Mouse (Mus musculus): ENCODE measurements at regions not wholly inside any gene's neighbourhood (a gene's known extent, or its start where the extent isn't known, plus 50 kb on each side); places are given as distances from the start of the nearest gene placed in this dataset.

GRCm38 (mm10) chr17:45802439-45802838 lies 68.8 kb upstream of the 1600014C23Rik start:
- H3K4me2 ChIP-seq (ENCODE audit: low read depth, low read length): 0 out of 2 replicates have a peak overlapping the region, but pooled peaks have one; percentile 12
- peak; percentile 86 for ATAC-seq (replicated peaks; ENCODE audit: extremely low read depth, insufficient read depth, low FRiP score)
- WGBS: 28% methylated on average over 8 of the region's 8 CpGs

DNA sequence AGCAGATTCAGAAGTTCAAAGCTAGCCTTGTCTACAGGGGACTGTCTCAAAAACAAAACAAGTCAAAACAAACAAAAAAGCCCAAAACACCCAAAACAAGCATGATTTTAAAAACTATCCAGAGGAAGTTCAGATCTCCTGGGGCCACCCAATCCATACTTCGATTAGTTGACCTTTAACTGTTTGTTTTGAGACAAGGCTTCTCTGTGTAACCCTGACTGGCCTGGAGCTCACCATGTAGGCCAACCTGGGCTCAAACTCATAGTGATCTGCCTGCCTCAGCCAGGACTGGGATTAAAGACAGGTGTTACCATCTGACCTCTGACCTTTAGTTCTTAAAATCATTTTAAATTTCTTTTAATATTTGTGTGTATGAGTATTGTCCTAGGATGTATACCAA lies 66.1 kb upstream of the 1600014C23Rik start:
- H3K27me3 ChIP-seq (ENCODE audit: control insufficient read depth, insufficient read depth, low read length): peaks cover 39% of the 10 kb centered on the region
- no peak overlapping the region for H3K4me2 ChIP-seq (ENCODE audit: low read depth, low read length)
- H3K4me3 ChIP-seq (ENCODE audit: low read length): no peak overlapping the region
- WGBS: 93% methylated on average over 1 of the region's 1 CpGs
- peaks cover 22% of the 10 kb centered on the region for H3K4me1 ChIP-seq (ENCODE audit: control insufficient read depth, insufficient read depth, low read length)
- H3K36me3 ChIP-seq (ENCODE audit: control insufficient read depth, insufficient read depth): no peaks in the 10 kb centered on the region
- ATAC-seq (replicated peaks; ENCODE audit: extremely low read depth, insufficient read depth, low FRiP score): no peak
- peaks cover 10% of the 10 kb centered on the region for H3K9me3 ChIP-seq (replicated peaks; ENCODE audit: control insufficient read depth, low read length)
- H3K9ac ChIP-seq (ENCODE audit: low read length): no peak overlapping the region
- no peak overlapping the region for H3K27ac ChIP-seq (ENCODE audit: low read length)

More at GRCm38 (mm10) chr17:45802439-45802838, 68.8 kb upstream of the 1600014C23Rik start:
- no peaks in the 10 kb centered on the region for H3K36me3 ChIP-seq (ENCODE audit: control insufficient read depth, insufficient read depth)
- H3K27ac ChIP-seq (ENCODE audit: low read length): 0 out of 2 replicates have a peak overlapping the region, but pooled peaks have one; percentile 30
- H3K9ac ChIP-seq (ENCODE audit: low read length): no peak overlapping the region
- H3K4me1 ChIP-seq (ENCODE audit: control insufficient read depth, insufficient read depth, low read length): peaks cover 28% of the 10 kb centered on the region
- peaks cover 10% of the 10 kb centered on the region for H3K9me3 ChIP-seq (replicated peaks; ENCODE audit: control insufficient read depth, low read length)
- H3K27me3 ChIP-seq (ENCODE audit: control insufficient read depth, insufficient read depth, low read length): peaks cover 51% of the 10 kb centered on the region
- no peak overlapping the region for H3K4me3 ChIP-seq (ENCODE audit: low read length)

- no peak for ATAC-seq (replicated peaks; ENCODE audit: extremely low read depth, insufficient read depth, low FRiP score)
- H3K9ac ChIP-seq (ENCODE audit: low read length): no peak overlapping the region
- no peak overlapping the region for H3K27ac ChIP-seq (ENCODE audit: low read length)
- 53% methylated on average over 11 of the region's 11 CpGs for WGBS
- peaks cover 10% of the 10 kb centered on the region for H3K9me3 ChIP-seq (replicated peaks; ENCODE audit: control insufficient read depth, low read length)
- peaks cover 31% of the 10 kb centered on the region for H3K27me3 ChIP-seq (ENCODE audit: control insufficient read depth, insufficient read depth, low read length)
- H3K4me1 ChIP-seq (ENCODE audit: control insufficient read depth, insufficient read depth, low read length): peaks cover 21% of the 10 kb centered on the region
- H3K4me3 ChIP-seq (ENCODE audit: low read length): no peak overlapping the region
- H3K4me2 ChIP-seq (ENCODE audit: low read depth, low read length): no peak overlapping the region
- no peaks in the 10 kb centered on the region for H3K36me3 ChIP-seq (ENCODE audit: control insufficient read depth, insufficient read depth)
Measured at GRCm38 (mm10) chr17:45798996-45799395, 65.4 kb upstream of the 1600014C23Rik start.

- Histone ChIP-seq H3K4me1 (ENCODE audit: control insufficient read depth, insufficient read depth, low read length) (peaks cover 16% of the 10 kb centered on the region), H3K4me3 (ENCODE audit: low read length) (no peak overlapping the region), H3K27me3 (ENCODE audit: control insufficient read depth, insufficient read depth, low read length) (peaks cover 27% of the 10 kb centered on the region), H3K36me3 (ENCODE audit: control insufficient read depth, insufficient read depth) (no peaks in the 10 kb centered on the region), H3K9ac (ENCODE audit: low read length) (no peak overlapping the region), H3K4me2 (ENCODE audit: low read depth, low read length) (no peak overlapping the region), H3K27ac (ENCODE audit: low read length) (no peak overlapping the region), H3K9me3 (replicated peaks; ENCODE audit: control insufficient read depth, low read length) (peaks cover 10% of the 10 kb centered on the region)
- 53% methylated on average over 8 of the region's 8 CpGs for WGBS
- ATAC-seq (replicated peaks; ENCODE audit: extremely low read depth, insufficient read depth, low FRiP score): no peak
Measured at GRCm38 (mm10) chr17:45798456-45798855, 64.8 kb upstream of the 1600014C23Rik start.

DNA sequence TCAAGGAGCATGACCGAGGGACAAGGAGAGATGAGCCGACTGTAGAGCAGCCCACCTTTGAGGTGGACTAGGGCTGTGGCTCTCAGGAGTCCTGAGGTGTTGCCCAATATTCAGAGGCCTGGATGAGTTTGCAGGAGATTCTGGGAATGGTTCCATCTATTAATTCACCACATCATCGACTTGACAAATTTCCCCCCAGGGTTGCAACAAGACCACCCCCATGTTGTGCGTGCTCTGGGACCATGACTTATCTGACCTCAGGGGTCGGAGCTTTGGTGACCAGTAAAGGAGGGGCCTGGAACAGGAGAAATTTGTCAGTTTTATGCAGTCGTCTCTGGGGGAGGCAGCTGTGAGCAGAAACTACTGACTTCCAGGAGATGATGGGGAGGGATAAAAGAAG lies 63.5 kb upstream of the 1600014C23Rik start:
- Histone ChIP-seq H3K9ac (ENCODE audit: low read length) (no peak overlapping the region), H3K27ac (ENCODE audit: low read length) (no peak overlapping the region), H3K4me2 (ENCODE audit: low read depth, low read length) (no peak overlapping the region), H3K9me3 (replicated peaks; ENCODE audit: control insufficient read depth, low read length) (peaks cover 10% of the 10 kb centered on the region), H3K36me3 (ENCODE audit: control insufficient read depth, insufficient read depth) (no peaks in the 10 kb centered on the region), H3K4me3 (ENCODE audit: low read length) (no peak overlapping the region), H3K27me3 (ENCODE audit: control insufficient read depth, insufficient read depth, low read length) (peaks cover 24% of the 10 kb centered on the region), H3K4me1 (ENCODE audit: control insufficient read depth, insufficient read depth, low read length) (peaks cover 7% of the 10 kb centered on the region)
- 76% methylated on average over 6 of the region's 6 CpGs for WGBS
- ATAC-seq (replicated peaks; ENCODE audit: extremely low read depth, insufficient read depth, low FRiP score): no peak

DNA sequence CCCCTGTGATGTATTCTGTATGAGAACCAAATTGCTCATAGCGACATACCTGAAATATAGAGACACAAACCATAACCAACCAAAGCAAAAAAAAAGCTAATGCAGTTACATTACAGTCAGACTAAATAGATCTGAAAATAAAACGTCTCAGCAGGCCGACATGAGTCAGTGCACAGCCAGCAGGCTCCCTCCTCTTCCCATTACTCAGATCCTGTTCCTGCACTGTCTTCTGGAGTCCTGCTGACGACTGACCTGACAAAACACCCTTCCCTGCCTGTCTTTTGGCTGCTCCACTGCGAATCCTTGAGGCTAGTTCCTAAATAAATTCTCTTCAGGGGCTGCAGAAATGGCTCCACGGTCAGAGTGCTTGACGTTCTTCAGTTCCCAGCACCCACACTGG lies 61.3 kb upstream of the 1600014C23Rik start:
- Histone ChIP-seq H3K27ac (ENCODE audit: low read length) (no peak overlapping the region), H3K9ac (ENCODE audit: low read length) (no peak overlapping the region), H3K9me3 (replicated peaks; ENCODE audit: control insufficient read depth, low read length) (peaks cover under 1% of the 10 kb centered on the region; the same call in 1 of the 2 replicates), H3K4me2 (ENCODE audit: low read depth, low read length) (no peak overlapping the region), H3K27me3 (ENCODE audit: control insufficient read depth, insufficient read depth, low read length) (peaks cover 23% of the 10 kb centered on the region), H3K4me3 (ENCODE audit: low read length) (no peak overlapping the region), H3K36me3 (ENCODE audit: control insufficient read depth, insufficient read depth) (no peaks in the 10 kb centered on the region), H3K4me1 (ENCODE audit: control insufficient read depth, insufficient read depth, low read length) (no peaks in the 10 kb centered on the region)
- ATAC-seq (replicated peaks; ENCODE audit: extremely low read depth, insufficient read depth, low FRiP score): no peak
- 75% methylated on average over 7 of the region's 7 CpGs for WGBS

GRCm38 (mm10) chr17:45790959-45791520 lies 57.4 kb upstream of the 1600014C23Rik start:
- no peak for ATAC-seq (replicated peaks; ENCODE audit: extremely low read depth, insufficient read depth, low FRiP score)
- Histone ChIP-seq H3K9ac (ENCODE audit: low read length) (no peak overlapping the region), H3K9me3 (replicated peaks; ENCODE audit: control insufficient read depth, low read length) (no peaks in the 10 kb centered on the region), H3K27ac (ENCODE audit: low read length) (no peak overlapping the region), H3K36me3 (ENCODE audit: control insufficient read depth, insufficient read depth) (no peaks in the 10 kb centered on the region), H3K27me3 (ENCODE audit: control insufficient read depth, insufficient read depth, low read length) (peaks cover 14% of the 10 kb centered on the region), H3K4me2 (ENCODE audit: low read depth, low read length) (no peak overlapping the region), H3K4me1 (ENCODE audit: control insufficient read depth, insufficient read depth, low read length) (no peaks in the 10 kb centered on the region), H3K4me3 (ENCODE audit: low read length) (no peak overlapping the region)
- WGBS: 70% methylated on average over 8 of the region's 8 CpGs

DNA sequence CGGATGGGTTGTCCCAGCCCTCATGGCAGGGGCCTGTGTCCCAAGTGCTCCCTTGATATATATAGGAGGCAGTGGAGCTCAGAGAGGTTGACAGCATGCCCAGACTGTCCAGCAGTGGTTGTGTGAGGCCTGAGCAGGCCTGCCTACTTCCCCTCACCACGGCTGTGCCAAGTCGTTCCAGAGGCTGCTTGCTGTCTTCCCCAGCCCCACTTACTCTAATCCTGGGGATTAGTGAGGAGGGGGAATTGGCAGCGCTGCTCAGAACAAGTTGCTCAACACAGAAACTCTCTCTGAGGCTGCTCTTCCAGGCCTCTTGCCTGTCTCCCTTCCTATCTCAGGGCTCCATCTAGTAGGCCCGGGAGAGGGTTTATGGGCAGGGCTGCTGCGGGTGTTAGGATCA lies 56.1 kb upstream of the 1600014C23Rik start:
- no peaks in the 10 kb centered on the region for H3K36me3 ChIP-seq (ENCODE audit: control insufficient read depth, insufficient read depth)
- no peak overlapping the region for H3K9ac ChIP-seq (ENCODE audit: low read length)
- no peak overlapping the region for H3K4me3 ChIP-seq (ENCODE audit: low read length)
- no peak overlapping the region for H3K27ac ChIP-seq (ENCODE audit: low read length)
- H3K4me2 ChIP-seq (ENCODE audit: low read depth, low read length): no peak overlapping the region
- H3K9me3 ChIP-seq (replicated peaks; ENCODE audit: control insufficient read depth, low read length): no peaks in the 10 kb centered on the region
- H3K27me3 ChIP-seq (ENCODE audit: control insufficient read depth, insufficient read depth, low read length): peaks cover 14% of the 10 kb centered on the region
- H3K4me1 ChIP-seq (ENCODE audit: control insufficient read depth, insufficient read depth, low read length): no peaks in the 10 kb centered on the region
- WGBS: 50% methylated on average over 6 of the region's 6 CpGs
- ATAC-seq (replicated peaks; ENCODE audit: extremely low read depth, insufficient read depth, low FRiP score): no peak

DNA sequence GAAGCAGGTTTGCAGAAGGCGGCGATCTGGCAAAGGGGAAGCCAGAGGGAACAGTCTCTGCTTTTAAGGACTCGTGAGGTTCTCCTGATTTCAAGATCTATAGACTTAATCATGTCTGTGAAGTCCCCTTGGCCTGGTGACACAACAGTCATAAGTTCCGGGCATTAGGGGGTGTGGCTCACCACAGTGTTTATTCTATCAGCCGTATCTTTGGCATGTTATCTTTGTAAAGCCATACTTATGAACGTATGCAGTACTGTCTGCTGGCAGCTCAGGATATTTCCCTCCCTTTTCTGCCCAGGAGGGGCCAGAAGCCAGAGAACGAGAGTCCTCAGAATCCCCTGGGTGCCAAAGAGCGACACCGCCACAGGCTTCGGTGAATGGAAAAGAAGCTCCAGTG lies 51.3 kb upstream of the 1600014C23Rik start:
- no peak overlapping the region for H3K9ac ChIP-seq (ENCODE audit: low read length)
- peaks cover 11% of the 10 kb centered on the region for H3K27me3 ChIP-seq (ENCODE audit: control insufficient read depth, insufficient read depth, low read length)
- H3K27ac ChIP-seq (ENCODE audit: low read length): no peak overlapping the region
- no peak overlapping the region for H3K4me3 ChIP-seq (ENCODE audit: low read length)
- ATAC-seq (replicated peaks; ENCODE audit: extremely low read depth, insufficient read depth, low FRiP score): no peak
- no peaks in the 10 kb centered on the region for H3K4me1 ChIP-seq (ENCODE audit: control insufficient read depth, insufficient read depth, low read length)
- 65% methylated on average over 10 of the region's 10 CpGs for WGBS
- no peaks in the 10 kb centered on the region for H3K36me3 ChIP-seq (ENCODE audit: control insufficient read depth, insufficient read depth)
- no peaks in the 10 kb centered on the region for H3K9me3 ChIP-seq (replicated peaks; ENCODE audit: control insufficient read depth, low read length)
- no peak overlapping the region for H3K4me2 ChIP-seq (ENCODE audit: low read depth, low read length)
